Mouse (Mus musculus): ENCODE measurements around the gene Tcerg1l. TPM values are rescaled to one million over a fixed set of nuclear protein-coding genes. Genes with fewer than 3 reads are reported as not detected.

Tcerg1l gene
- 0.38 TPM for polyA plus RNA-seq (2014; fragmentation: Illumina TruSeq; extraction: RNeasy Lipid Tissue Mini Kit (QIAGEN cat#74804); ENCODE audit: low read depth, low replicate concordance)

DNA sequence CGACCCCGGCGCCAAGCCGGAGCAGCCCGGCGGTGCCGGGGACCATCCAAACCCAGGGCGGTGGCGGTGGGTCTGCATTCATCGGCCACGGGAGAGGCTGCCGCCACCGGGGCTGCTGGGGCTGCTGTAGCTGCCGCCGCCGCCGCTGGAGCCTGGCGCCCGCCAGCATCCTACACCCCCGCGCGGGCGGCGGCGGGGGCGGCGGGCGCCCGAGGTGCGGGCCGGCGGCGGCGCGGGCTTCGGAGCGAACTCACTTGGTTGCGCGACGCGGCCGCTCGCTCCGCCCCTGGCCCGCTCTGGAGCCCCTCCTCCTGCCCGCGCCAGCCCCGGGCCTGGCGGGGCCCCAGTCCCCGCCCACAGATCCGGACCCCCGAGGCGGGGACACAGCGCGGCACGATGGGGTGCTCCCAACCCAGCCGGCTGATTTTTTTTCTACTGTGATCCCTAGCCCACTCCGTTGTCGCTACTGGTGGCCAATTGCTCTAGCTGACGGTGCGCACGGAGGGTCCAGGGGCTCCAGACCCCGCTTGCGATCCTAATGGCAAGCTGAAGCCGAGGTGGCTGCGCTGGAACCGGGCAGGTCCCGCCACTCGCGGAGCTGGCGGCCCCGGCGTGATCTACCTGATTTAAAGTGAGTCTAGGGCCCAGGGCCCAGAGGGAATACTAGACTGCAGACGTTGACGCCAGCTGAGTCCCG, at the start of gene Tcerg1l:
Gene Tcerg1l (minus strand): TSS at position 246 of the 697 bp plus-strand sequence.

Data from adipose tissue, adult 10 weeks (tissue).